Mouse (Mus musculus): ENCODE results near the gene Parp11. TPM values are rescaled to one million over a fixed set of nuclear protein-coding genes. Genes with fewer than 3 reads are reported as not detected.

The Parp11 gene
- total RNA-seq, 2 experiments from 2014 or later = 33.3 to 36.6 TPM

- ATAC-seq (replicated peaks; ENCODE audit: poor library complexity, severe bottlenecking) = peak; percentile 67
Measured at GRCm38 (mm10) chr6:127541617-127542374, 95.2 kb downstream of the Parp11 start.

Other genes with a start within 250 kb of the Parp11 start
- gene Cracr2a, start 114.5 kb downstream of the Parp11 start, total RNA-seq (2014; fragmentation: Nextera tagmentation) = 8.6 and 9.4 TPM in 2 replicates
- gene Cracr2a, start 114.5 kb downstream of the Parp11 start, total RNA-seq (2017) = 9.5 and 9.6 TPM in 2 replicates

Data from granulocyte monocyte progenitor cell, adult 5-6 weeks (primary cell).